Mouse (Mus musculus): Measurements from ENCODE around the gene Ltbp1. TPM values are rescaled to one million over a fixed set of nuclear protein-coding genes. Genes with fewer than 3 reads are reported as not detected.

Ltbp1 gene
- total RNA-seq, 2 experiments from 2014 or later = 8.2 to 8.4 TPM

DNA sequence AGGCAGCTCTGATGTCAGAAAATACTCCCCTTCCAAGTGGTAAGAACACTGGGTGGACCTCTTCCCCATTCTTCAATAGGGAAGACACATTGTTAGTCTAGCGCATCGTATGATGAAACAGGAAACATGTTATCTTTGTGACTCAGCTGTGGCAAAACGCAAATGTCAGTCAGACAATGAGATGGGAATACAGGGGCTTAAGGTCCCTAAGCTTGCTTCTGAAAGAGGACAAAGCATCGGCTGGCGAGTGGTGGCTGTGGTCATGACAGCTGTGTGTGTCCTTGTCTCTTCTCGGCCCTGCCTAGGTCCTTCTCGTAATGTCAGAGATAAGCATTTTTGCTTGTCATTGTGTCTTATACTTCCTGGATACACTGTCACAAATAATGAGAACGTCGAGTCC is 194.3 kb downstream of the Ltbp1 start:
- DNase-seq (ENCODE audit: low spot score in 2 of 2) = no peak
- intact Hi-C loops (cut with DNase I) = no loop called here

DNA sequence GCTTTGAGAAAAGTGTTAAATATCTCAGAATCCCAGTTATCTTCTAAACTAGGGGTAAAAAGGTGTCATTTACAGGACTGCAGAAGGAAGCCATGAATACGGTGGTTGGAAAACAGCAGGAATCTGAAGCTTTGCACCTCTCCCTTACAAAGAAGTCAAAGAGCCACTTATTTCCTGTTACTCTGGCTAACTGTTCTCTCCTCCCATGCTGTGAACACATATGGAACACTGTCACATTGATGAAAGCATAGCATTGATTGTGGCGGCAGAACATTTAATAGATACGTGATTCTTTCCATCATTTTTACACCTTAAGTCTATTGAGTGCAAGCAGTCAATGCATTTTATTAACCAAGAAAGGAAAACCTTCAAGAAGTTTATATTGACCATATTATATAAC is 196.9 kb downstream of the Ltbp1 start:
- intact Hi-C loops (cut with DNase I) = no loop called here
- no peak for DNase-seq (ENCODE audit: low spot score in 2 of 2)

DNA sequence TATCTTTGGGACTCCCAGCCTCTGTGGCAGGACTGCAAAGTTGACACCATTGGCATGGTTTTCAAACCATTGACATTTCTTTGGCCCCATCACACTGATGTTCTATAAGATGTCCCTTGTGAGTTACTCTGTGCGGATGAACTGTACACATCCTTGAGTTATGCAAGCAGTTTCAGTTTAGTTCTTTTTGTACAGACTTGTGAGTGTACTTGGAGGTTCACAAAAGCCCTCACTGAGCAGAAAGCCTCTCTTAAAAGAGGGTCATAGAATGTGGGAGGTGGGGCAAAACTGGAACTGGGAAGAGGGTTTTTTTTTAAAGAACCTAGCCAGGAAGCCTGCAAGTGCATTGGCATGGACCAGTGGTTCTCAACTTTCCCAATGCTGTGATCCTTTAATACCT is 198.7 kb downstream of the Ltbp1 start:
- intact Hi-C loops (cut with DNase I) = no loop called here
- DNase-seq (ENCODE audit: low spot score in 2 of 2) = no peak

DNA sequence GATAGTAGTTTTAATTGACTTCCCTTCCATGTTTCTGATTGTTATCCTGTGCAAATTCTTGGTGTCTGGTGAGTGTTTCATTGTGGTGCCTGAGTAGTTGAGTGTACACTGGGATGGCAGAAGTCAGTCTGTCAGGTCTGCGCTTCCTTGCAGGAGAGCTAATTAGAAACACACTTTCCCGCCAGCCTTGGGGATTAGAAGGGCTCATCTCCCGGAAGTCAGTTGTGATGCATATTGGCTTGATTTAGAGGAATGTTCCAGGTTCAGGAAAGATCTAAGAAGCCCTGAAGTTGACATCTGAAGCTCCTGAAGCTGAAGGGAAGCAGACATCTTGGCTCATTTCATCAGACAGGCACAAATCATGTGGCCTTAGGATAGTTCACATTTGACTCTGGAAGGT is 200.9 kb downstream of the Ltbp1 start:
- DNase-seq (ENCODE audit: low spot score in 2 of 2) = no peak
- intact Hi-C loops (cut with DNase I) = no loop called here

DNA sequence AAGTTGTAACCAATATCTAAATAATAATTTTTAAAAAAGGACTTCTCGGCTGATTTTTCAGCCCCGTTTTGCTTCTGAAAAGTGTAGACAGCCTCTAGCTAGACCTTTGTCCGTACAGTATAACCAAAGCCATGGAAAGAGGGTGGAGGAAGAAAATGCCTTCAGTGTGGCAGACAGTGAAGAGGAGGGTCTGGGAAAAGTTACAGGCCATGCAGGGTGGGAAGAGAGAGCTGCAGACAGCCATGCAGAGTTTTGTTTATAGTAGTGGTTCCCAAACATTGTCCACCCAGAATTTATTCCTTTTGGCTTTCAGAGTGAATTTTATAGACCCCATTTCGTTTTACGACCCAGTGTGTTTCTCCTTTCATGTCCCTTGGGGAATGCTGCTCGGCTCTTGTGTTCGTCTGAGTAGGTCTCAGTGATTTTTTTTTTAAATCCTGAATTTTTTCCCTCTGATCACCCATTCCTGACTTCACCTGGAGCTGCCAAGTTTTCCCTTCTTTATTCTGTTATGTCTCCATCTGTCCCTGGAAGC is 202.9 kb downstream of the Ltbp1 start:
- DNase-seq (ENCODE audit: low spot score in 2 of 2) = no peak
- intact Hi-C loops (cut with DNase I) = no loop called here

DNA sequence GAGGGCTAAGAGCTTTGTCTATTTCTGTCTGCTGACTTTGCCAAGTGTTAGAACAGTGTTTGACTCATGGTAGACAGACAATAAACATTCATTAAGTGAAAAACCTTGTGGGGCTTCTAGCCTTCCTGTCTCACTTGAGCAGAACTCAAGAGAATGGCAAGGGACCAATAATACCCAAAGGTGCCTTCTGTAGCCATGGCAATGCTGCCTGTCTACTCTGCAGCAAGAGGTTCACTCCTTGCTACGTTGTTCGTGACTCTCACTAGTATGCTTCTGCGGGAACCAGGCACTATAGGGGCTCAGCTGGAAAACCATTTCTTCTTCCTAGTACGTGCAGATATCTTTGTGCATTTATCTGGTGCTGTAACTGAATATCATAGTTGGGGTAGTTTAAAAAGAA is 205.2 kb downstream of the Ltbp1 start:
- no peak for DNase-seq (ENCODE audit: low spot score in 2 of 2)
- intact Hi-C loops (cut with DNase I) = no loop called here

DNA sequence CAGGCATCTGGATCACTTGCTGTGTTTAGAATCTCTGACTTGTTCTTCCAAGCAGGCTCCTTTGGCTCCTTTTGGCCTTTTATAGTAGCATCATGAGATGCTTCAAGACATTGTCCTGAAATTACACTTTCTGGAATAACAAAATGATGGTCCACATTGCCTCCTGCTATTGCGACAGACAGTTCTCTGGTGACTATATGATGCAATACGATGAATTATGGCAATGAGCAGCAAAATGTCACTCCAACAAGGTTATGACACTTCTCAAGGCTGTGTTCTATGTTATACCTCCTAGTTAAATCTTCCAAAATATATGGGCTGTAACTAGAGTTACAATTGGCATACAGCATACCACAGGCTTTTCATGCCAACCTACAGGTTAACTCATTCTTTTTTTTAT is 211.0 kb downstream of the Ltbp1 start:
- intact Hi-C loops (cut with DNase I) = no loop called here
- DNase-seq (ENCODE audit: low spot score in 2 of 2) = no peak

DNA sequence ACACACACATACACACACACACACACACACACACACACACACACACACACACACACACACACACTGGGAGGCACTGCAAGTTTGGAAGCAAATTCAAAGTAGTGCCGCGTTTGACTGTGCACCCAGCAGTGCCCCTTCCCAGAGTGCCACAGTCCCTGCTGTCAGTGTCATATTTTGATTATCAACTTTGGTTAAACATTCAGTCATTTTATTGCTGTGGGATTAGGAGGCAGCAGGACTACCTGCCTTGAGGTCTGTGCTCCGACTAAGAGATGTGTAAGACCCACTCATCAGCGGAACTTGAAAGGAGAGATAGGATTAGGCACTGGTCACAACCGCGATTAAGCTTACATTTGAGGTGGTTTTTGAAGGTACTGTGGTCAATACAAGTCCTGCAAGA is 213.3 kb downstream of the Ltbp1 start:
- intact Hi-C loops (cut with DNase I) = no loop called here
- DNase-seq (ENCODE audit: low spot score in 2 of 2) = no peak

DNA sequence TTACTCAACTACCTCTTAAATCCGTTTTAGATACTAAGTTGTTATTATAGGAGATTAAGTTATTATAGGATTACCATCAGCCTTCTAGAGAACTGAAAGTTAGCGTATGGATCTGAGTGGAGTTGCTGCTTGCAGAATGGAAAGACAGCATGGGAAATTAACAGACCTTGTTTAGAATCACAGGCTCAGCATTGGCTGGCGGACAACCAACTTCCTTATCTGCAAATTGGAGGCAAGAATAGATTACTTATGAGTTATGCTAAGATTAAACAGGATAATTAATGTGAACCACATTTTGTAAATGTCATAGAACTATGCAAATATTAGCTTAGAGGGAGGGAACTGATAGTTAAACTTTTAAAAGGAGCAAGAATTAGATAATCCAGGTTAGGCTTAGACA is 223.0 kb downstream of the Ltbp1 start:
- DNase-seq (ENCODE audit: low spot score in 2 of 2) = no peak
- intact Hi-C loops (cut with DNase I) = no loop called here

DNA sequence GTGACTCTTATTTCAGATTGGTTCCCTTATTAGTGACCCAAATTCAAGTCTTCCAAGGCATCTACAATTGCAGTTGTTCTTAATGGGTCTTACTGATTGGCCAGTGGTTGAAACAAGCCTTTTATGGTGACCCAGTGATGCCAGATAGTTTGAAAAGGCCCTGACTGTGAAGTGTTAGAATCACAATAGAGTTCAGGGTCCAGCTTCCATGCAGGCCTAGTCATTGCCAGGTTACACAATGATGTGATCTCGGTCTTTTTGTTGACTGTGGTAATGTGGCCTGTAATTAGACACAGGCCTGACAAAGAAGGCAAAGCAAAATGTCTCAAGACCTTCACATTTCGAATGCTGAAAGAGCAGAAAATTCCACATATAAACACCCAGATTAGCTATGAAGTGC is 227.8 kb downstream of the Ltbp1 start:
- no peak for DNase-seq (ENCODE audit: low spot score in 2 of 2)
- intact Hi-C loops (cut with DNase I) = no loop called here

DNA sequence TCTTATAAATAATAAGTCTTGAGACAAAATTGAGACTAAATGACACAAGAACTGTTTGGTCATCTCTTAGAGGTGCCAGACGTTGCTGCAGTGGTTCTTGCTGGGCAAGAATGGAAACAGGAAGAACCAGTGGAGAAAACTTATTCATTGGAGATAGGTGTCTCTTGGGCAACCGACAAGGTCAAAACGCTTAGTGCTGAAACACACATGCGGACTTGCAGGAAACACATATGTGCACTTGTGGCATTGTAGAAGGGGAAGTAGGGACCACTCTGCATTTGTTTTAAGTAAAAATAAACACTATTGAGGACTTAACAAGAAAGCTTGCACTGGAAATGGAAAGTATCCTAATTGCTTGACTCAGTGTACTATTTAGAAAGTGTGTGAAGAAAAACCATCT is 228.6 kb downstream of the Ltbp1 start:
- DNase-seq (ENCODE audit: low spot score in 2 of 2) = no peak
- intact Hi-C loops (cut with DNase I) = no loop called here

DNA sequence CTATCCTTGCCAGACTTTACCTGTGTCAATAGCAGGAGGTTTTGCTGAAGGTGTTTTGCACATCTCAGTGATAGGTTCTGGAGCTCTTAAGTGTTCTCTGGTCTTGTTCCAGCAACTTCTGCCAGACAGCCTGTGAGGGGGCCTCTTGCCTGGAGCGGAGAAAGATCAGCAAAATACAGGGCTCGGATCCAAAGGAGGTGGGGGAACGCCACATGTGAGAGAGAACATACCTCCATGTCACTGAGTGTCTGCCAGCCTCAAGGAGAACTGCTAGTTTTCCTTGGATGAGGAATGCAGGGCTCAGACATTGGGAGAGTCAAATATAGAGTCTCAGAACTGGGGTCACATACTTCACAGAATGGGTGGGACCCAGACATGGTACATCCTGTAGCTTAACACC is 230.4 kb downstream of the Ltbp1 start:
- peak; percentile 16 to 25 for DNase-seq (ENCODE audit: low spot score in 2 of 2)
- intact Hi-C loops (cut with DNase I) = no loop called here

DNA sequence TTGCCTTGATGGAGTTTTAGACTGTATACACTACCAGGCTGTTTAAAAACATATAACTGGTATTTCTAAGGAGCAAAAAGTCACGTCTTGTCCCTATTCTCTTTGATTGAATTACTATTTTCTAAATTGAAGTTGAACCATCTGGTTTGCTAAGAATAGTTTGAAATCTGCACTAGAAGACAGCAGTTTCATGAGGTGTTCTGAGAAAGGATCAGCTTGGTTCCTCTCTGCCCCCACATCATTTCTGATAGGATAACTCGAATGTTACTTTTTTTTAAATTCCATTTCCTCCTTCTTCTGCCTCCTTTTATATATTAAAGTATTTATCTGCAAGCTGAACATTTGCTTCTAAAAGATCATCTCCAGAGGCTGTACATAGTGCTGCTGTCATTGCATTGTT is 231.2 kb downstream of the Ltbp1 start:
- DNase-seq (ENCODE audit: low spot score in 2 of 2) = no peak
- intact Hi-C loops (cut with DNase I) = no loop called here

DNA sequence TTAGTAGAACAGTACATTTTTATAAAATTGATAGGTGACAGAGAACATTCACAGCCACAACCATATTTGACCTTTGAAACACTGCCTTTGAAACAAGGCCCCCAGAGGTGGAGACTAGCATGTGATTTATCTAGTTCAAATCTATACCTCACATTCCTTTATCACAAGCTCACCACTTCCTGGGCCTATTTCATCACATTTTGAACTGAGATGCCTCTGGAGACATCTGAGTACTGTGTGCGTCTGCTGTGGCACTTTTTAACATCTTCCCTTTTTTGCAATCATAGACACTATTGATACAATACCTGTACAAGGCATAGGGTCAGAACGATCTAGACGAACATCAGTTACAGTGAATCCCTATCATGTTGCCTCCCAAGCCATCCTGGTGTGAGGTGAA is 232.1 kb downstream of the Ltbp1 start:
- no peak for DNase-seq (ENCODE audit: low spot score in 2 of 2)
- intact Hi-C loops (cut with DNase I) = no loop called here

DNA sequence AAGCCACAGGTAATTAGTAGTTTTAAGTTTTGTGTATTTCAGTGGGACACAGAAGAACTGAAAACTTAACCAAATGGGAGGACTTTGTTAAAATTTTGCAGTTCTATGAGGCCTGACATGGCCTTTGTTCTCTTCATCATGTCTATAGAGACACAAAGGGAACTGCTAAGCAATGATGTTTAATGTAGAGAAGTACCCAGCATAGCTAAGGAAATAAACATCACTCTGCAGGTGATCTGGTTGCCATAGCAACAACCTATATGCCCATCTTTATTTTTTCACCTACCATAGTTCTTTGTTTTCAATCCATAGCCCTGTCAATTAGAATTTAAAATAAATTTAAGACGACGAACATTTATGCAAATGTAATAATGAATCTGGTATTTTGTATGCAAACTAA is 233.3 kb downstream of the Ltbp1 start:
- DNase-seq (ENCODE audit: low spot score in 2 of 2) = no peak
- intact Hi-C loops (cut with DNase I) = no loop called here

DNA sequence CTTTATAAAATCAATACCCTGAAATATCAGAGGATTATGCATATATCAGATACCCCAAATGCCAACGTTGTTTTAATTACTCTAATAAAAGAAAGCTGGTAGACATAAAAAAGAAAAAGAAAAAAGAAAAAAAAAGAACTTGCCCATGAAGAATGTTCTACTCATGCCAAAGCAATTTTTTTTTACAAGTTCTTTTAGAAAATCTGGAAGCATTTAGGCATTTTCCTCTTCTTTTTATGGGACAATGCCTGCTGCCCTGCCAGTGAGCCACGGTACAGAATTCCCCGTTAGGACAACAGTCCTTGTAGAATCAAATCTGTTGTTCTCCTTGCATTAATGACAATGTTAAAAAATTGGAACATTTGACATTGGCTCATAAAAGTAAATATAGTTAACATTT is 234.2 kb downstream of the Ltbp1 start:
- DNase-seq (ENCODE audit: low spot score in 2 of 2) = no peak
- intact Hi-C loops (cut with DNase I) = no loop called here

DNA sequence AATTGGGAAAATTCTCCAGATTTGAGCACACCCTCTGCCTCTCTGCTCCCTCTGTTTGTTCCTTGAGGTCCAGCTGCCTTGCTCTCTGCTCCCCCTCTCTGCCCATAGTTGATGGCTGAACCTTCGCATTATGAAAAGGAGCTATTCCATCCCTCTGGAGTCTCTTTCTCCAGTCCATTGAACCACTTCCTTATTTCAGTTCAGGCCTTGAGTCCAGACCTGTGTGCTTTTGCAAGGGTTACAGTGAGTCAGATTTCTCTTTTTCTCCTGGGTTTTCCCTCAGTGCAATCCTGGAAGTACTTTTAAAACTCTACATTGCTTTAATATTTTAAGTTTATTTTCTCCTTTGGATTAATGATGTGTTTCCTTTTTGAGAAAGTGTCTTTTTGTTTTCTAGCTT is 236.7 kb downstream of the Ltbp1 start:
- intact Hi-C loops (cut with DNase I) = no loop called here
- no peak for DNase-seq (ENCODE audit: low spot score in 2 of 2)

DNA sequence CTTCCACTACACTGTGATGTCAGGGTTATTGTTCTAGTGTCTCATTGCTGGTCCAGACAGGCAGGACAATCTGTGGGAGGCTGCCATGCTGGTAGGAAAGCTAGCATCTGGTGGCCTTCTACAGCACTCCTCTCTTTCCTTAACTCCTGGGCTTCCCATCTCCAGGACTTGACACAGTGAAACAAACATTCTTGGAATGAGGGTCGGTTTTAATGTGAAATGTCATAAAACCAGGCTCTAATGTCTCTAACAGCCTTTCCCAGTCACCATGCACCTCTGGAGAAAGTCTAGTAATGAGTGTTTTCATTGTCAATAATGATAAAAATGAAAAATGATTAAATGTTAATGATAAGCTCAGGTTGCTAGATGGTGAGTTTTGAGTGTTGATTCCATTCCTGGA is 237.9 kb downstream of the Ltbp1 start:
- intact Hi-C loops (cut with DNase I) = no loop called here
- DNase-seq (ENCODE audit: low spot score in 2 of 2) = no peak

DNA sequence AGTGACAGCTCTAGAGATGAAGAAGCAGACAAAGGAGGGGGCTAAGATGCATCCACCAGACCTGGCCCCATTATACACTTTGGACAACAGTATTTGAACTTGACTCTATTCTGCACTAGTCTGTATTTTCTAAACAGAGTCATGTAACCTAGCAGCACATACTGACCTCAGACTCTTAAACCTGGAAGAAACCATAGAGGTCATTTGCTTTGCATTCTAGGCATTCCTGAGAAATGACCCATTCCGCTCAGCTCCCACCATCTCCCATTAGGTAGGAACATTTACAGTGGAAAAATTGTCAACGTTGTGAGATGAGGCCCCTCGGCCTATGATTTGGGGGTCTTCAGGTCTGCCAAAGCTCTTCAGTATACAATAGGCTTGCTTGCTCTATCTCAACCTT is 238.8 kb downstream of the Ltbp1 start:
- no peak for DNase-seq (ENCODE audit: low spot score in 2 of 2)

DNA sequence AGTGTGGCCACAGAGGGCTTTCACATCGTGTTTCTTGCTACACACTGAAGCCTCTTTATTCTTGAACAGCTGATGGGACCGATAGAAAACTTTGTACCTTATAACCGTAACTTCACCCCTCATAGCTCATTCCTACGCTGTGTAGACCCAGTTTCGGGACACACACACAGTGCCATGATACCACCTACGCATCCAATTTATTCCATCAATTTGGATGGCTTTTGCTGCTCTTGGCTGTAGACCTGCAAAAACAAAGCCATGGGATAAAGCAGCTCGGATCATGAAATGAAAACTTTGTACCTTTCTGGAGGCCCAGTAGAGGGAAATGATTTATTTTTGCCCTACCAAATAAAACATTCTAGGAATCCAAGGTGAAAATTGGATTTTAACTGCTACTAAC is 239.7 kb downstream of the Ltbp1 start:
- no peak for DNase-seq (ENCODE audit: low spot score in 2 of 2)
- intact Hi-C loops (cut with DNase I) = no loop called here

More for the DNA sequence above, 238.8 kb downstream of the Ltbp1 start:
- intact Hi-C loops (cut with DNase I) = no loop called here

DNA sequence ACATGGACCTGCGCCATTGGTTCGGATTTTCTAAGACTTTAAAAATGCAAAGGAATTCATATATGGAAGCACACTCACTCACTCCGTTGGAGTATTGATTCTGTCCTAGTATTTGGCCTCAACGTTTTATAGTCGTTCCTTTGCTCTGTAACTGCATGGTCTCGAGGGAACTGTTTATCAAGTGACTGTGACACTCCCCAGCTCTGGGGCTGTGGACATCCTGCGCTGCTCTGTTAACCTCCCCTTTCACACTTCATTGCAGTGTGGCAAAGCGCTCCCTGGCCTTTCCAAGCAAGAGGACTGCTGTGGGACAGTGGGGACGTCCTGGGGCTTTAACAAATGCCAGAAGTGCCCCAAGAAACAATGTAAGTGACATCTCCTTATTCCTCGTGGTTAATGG is 243.3 kb downstream of the Ltbp1 start:
- intact Hi-C loops (cut with DNase I) = no loop called here

DNA sequence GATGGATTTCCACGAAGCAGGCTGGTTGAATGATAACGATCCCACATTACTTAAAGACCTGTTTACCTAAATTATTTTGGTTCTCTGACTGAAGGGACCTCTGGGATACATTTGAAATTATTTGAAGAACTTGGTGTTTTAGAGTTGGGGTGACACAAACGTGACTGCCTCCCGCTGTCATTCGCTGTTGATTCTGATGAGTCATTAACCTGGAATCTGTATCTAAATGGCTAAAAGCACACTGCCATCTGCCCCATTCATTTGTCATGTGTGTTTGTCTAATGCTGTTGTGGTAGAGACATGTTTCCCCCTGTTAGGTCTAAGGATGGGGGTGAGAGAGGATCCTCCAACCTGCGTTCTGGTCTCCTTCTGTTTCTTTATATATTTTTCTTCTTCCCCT is 245.2 kb downstream of the Ltbp1 start:
- DNase-seq (ENCODE audit: low spot score in 2 of 2) = no peak
- intact Hi-C loops (cut with DNase I) = no loop called here

More for the DNA sequence above, 243.3 kb downstream of the Ltbp1 start:
- DNase-seq (ENCODE audit: low spot score in 2 of 2) = no peak

DNA sequence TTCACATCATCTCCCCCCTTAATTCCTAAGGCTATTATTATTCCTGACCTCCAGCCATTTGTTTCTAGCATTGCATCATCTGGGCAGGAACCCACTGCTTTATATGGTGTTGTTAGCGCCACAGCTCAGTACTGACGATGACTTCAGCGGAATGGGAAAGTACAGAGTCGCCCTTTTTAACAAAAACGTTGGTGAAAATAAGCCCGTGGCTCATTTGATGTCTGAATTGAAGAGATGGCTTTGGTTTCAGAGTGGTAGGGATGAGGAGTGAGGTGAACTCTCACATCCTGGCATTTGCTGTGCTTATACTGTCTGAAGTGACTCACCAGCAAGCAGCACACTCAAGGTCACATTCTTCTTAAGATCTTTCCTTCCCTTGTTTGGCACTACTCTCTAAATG is 245.7 kb downstream of the Ltbp1 start:
- no peak for DNase-seq (ENCODE audit: low spot score in 2 of 2)
- intact Hi-C loops (cut with DNase I) = no loop called here
